Mouse (Mus musculus) limb, embryonic 14.5 days (tissue): ENCODE data around the gene Acsf3. TPM values are rescaled to one million over a fixed set of nuclear protein-coding genes. Genes with fewer than 3 reads are reported as not detected.

ENCODE experiments used
- ATAC-seq: fragments of 200-750 bp; cut with Nextera tagmentation; 2 replicates; pipeline ENCODE4 v1.8.0; 2017; ENCODE audit warnings: low read depth, moderate number of reproducible peaks, moderate TSS enrichment; ENCODE audit not compliant: low FRiP score
- DNase-seq: peaks from one replicate; pipeline ENCODE4 v3.0.0-alpha.2; 2015; ENCODE audit warnings: low spot score
- H3K27ac ChIP-seq: fragments of 300-500 bp; sonication (generic); replicated peaks from 2 replicates; pipeline ENCODE4 v1.5.1; 2014; ENCODE audit warnings: low read depth, mild to moderate bottlenecking, low read length, moderate library complexity, mixed read lengths
- H3K27me3 ChIP-seq: fragments of 300-500 bp; sonication (generic); 2 replicates; pipeline ENCODE4 v1.6.1; 2014; ENCODE audit warnings: low read length, mixed read lengths; ENCODE audit not compliant: control insufficient read depth, insufficient read depth
- H3K36me3 ChIP-seq: fragments of 300-500 bp; sonication (generic); 2 replicates; pipeline ENCODE4 v1.6.1; 2014; ENCODE audit warnings: mild to moderate bottlenecking, low read length, moderate library complexity, mixed read lengths; ENCODE audit not compliant: control insufficient read depth, insufficient read depth
- H3K4me1 ChIP-seq: fragments of 300-500 bp; sonication (generic); 2 replicates; pipeline ENCODE4 v1.6.1; 2014; ENCODE audit warnings: antibody characterized with exemption, low read length, mixed read lengths; ENCODE audit not compliant: control insufficient read depth, insufficient read depth
- H3K4me2 ChIP-seq: fragments of 300-500 bp; sonication (generic); replicated peaks from 2 replicates; pipeline ENCODE4 v1.6.1; 2014; ENCODE audit warnings: low read depth, mild to moderate bottlenecking, low read length, moderate library complexity; ENCODE audit not compliant: severe bottlenecking
- H3K4me3 ChIP-seq: fragments of 300-500 bp; sonication (generic); replicated peaks from 2 replicates; pipeline ENCODE4 v1.5.1; 2014; ENCODE audit warnings: low read length
- H3K9ac ChIP-seq: fragments of 300-500 bp; sonication (generic); 2 replicates; pipeline ENCODE4 v1.6.1; 2014; ENCODE audit warnings: mild to moderate bottlenecking, low read depth, low read length, moderate library complexity; ENCODE audit not compliant: severe bottlenecking
- H3K9me3 ChIP-seq: fragments of 300-500 bp; sonication (generic); 2 replicates; pipeline ENCODE4 v1.6.1; 2016; ENCODE audit warnings: low read length; ENCODE audit not compliant: control insufficient read depth
- POLR2A ChIP-seq: fragments of 200-500 bp; IDR thresholded peaks from 2 replicates; pipeline ENCODE4 v1.8.0; 2012; ENCODE audit warnings: inconsistent platforms, mild to moderate bottlenecking, moderate library complexity, borderline replicate concordance; ENCODE audit not compliant: insufficient read depth, insufficient read length; ENCODE audit errors: extremely low read depth
- WGBS: fragments of 180-500 bp; shearing (Covaris S2); extraction: QIAGEN DNeasy Blood & Tissue Kit; methylation state at CpG from one replicate; pipeline ENCODE4 v1.1.7; 2014; 5-methylcytosine and 5-hydroxymethylcytosine counted together
- polyA plus RNA-seq, 2 experiments: library from polyadenylated mRNA; depleted of rRNA in 1 of 2; stranded (reverse) in 1 of 2; unstranded in 1 of 2; fragments of >200 nt; fragmentation: Nextera tagmentation in 1 of 2; extraction: Ambion mirVana in 1 of 2; gene quantifications; 2 replicates each; pipeline versions ENCODE4 v1.2.1 to v1.2.3; 2012 to 2014

Gene Acsf3
- polyA plus RNA-seq, 2 experiments: 15.4 to 19.1 TPM

- Histone ChIP-seq H3K9ac (peak within 1 kb of the TSS; percentile 34), H3K27ac (0 out of 2 replicates have a peak within 1 kb of the TSS, but pooled peaks have one; percentile 52), H3K9me3 (no peaks in the 10 kb centered on the region), H3K4me2 (peak within 1 kb of the TSS; percentile 34), H3K27me3 (no peaks in the 10 kb centered on the region), H3K4me1 (no peaks in the 10 kb centered on the region; the same call in 1 of the 2 replicates), H3K36me3 (no peaks in the 10 kb centered on the region), H3K4me3 (peak within 1 kb of the TSS; percentile 23)
- DNase-seq: peak; percentile 79
- peak; percentile 86 for ATAC-seq
- WGBS: 13% methylated on average over 17 of the region's 18 CpGs
- TF ChIP-seq POLR2A: no peak
Observed at GRCm38 (mm10) chr8:122847829-122848561, 72.7 kb downstream of the Acsf3 start, which contains the start of gene Cdh15. Gene Cdh15 (plus strand): TSS chr8:122847966.

- Histone ChIP-seq H3K27me3 (no peaks in the 10 kb centered on the region), H3K36me3 (no peaks in the 10 kb centered on the region), H3K27ac (0 out of 2 replicates have a peak overlapping the region, but pooled peaks have one; percentile 52), H3K4me3 (peak overlapping the region; percentile 23), H3K9ac (no peak overlapping the region; the same call in 1 of the 2 replicates), H3K9me3 (no peaks in the 10 kb centered on the region), H3K4me1 (peaks cover 4% of the 10 kb centered on the region), H3K4me2 (no peak overlapping the region)
- 54% methylated on average over 7 of the region's 11 CpGs for WGBS
- no peak for TF ChIP-seq POLR2A
- peak; percentile 36 for ATAC-seq
- DNase-seq: peak; percentile 25
Observed at GRCm38 (mm10) chr8:122849152-122849910, 74.0 kb downstream of the Acsf3 start.

GRCm38 (mm10) chr8:122850641-122851240 is 75.5 kb downstream of the Acsf3 start:
- no peak overlapping the region for H3K4me3 ChIP-seq
- DNase-seq (peak; percentile 66), ATAC-seq (peak; percentile 72)
- H3K9me3 ChIP-seq: no peaks in the 10 kb centered on the region
- H3K36me3 ChIP-seq: no peaks in the 10 kb centered on the region
- no peak for TF ChIP-seq POLR2A
- H3K4me1 ChIP-seq: peaks cover 4% of the 10 kb centered on the region
- H3K4me2 ChIP-seq: 0 out of 2 replicates have a peak overlapping the region, but pooled peaks have one; percentile 21
- no peaks in the 10 kb centered on the region for H3K27me3 ChIP-seq
- peak overlapping the region; percentile 9; the same call in 1 of the 2 replicates for H3K27ac ChIP-seq
- WGBS: 49% methylated on average over 3 of the region's 3 CpGs
- H3K9ac ChIP-seq: no peak overlapping the region

- no peak overlapping the region for H3K4me2 ChIP-seq
- no peak overlapping the region for H3K27ac ChIP-seq
- H3K9ac ChIP-seq: no peak overlapping the region
- H3K36me3 ChIP-seq: no peaks in the 10 kb centered on the region
- ATAC-seq (no peak), DNase-seq (no peak)
- no peak for TF ChIP-seq POLR2A
- no peak overlapping the region for H3K4me3 ChIP-seq
- H3K27me3 ChIP-seq: no peaks in the 10 kb centered on the region
- WGBS: 76% methylated on average over 12 of the region's 12 CpGs
- H3K9me3 ChIP-seq: no peaks in the 10 kb centered on the region
- peaks cover 4% of the 10 kb centered on the region for H3K4me1 ChIP-seq
Observed at GRCm38 (mm10) chr8:122851692-122852545, 76.6 kb downstream of the Acsf3 start.
